ENCODE assay signal across 41 mouse cellular contexts in genomic region chr2:158498457-158498856, GRCm38 (mm10). TPM values are rescaled to one million over a fixed set of nuclear protein-coding genes. Genes with fewer than 3 reads are reported as not detected.
"Had no signal": no experiment of that assay in that cellular context is flagged by ENCODE, and none has a peak within 500 bp of the region (broad histone marks: within the 10 kb centered on the region; RNA-seq: fewer than 3 reads in every experiment).

No protein-coding gene starts in this region.

- H3K27me3 ChIP-seq: heart, embryonic 13.5 days; heart, embryonic 15.5 days; kidney, embryonic 15.5 days; limb, embryonic 13.5 days; limb, embryonic 15.5 days; liver, embryonic 12.5 days had no signal

- H3K4me2 ChIP-seq: heart, embryonic 13.5 days; heart, embryonic 15.5 days; hindbrain, embryonic 14.5 days; kidney, embryonic 15.5 days; limb, embryonic 13.5 days; limb, embryonic 15.5 days; liver, embryonic 12.5 days had no signal

- H3K4me3 ChIP-seq: heart, embryonic 10.5 days; heart, embryonic 13.5 days; heart, embryonic 15.5 days; kidney, embryonic 15.5 days; limb, embryonic 13.5 days; limb, embryonic 15.5 days; liver, embryonic 12.5 days had no signal

- H3K9me3 ChIP-seq: heart, embryonic 10.5 days; heart, embryonic 13.5 days; heart, embryonic 15.5 days; kidney, embryonic 15.5 days; limb, embryonic 13.5 days; limb, embryonic 15.5 days; liver, embryonic 12.5 days had no signal

- H3K27ac ChIP-seq: heart, embryonic 10.5 days; heart, embryonic 13.5 days; heart, embryonic 15.5 days; hindbrain, embryonic 14.5 days; kidney, embryonic 15.5 days; kidney, postnatal 0 days; limb, embryonic 13.5 days; limb, embryonic 15.5 days; liver, embryonic 12.5 days; liver, embryonic 14.5 days had no signal

- ATAC-seq: forebrain, postnatal 0 days; intestine, embryonic 16.5 days; liver, embryonic 12.5 days had no signal

- DNase-seq: forebrain, postnatal 0 days; gastrocnemius, postnatal 14 days; gastrocnemius, postnatal 36 days; heart, adult 18-20 months; heart, postnatal 14 days; heart, postnatal 36 days; kidney, adult 11 months; kidney, adult 2 months; kidney, adult 9 months; kidney, postnatal 14 days; kidney, postnatal 36 days; layer of hippocampus, adult 9-11 months; layer of hippocampus, postnatal 36 days; left cerebral cortex, postnatal 4 days had no signal

- H3K4me1 ChIP-seq: heart, embryonic 13.5 days; heart, embryonic 15.5 days; kidney, embryonic 15.5 days; liver, embryonic 12.5 days had no signal

- H3K9ac ChIP-seq: forebrain, postnatal 0 days; heart, embryonic 13.5 days; heart, embryonic 15.5 days; hindbrain, embryonic 14.5 days; kidney, embryonic 15.5 days; limb, embryonic 13.5 days; limb, embryonic 15.5 days; liver, embryonic 12.5 days; liver, embryonic 14.5 days had no signal

RNA-seq across cellular contexts. Expression of gene Adig, which starts 4.0 kb away (rescaled TPM):
- total RNA-seq: forebrain, postnatal 0 days; hematopoietic stem cell, adult 5-6 weeks; layer of hippocampus, adult 18-20 months; layer of hippocampus, adult 8-10 months; layer of hippocampus, postnatal 14 days; layer of hippocampus, postnatal 36 days; left cerebral cortex, adult 18-20 months; left cerebral cortex, adult 8-10 months; left cerebral cortex, postnatal 10 days; left cerebral cortex, postnatal 25 days; left cerebral cortex, postnatal 4 days; liver, adult 2 months had no signal
- polyA plus RNA-seq: forebrain, postnatal 0 days; heart, embryonic 10.5 days; heart, embryonic 13.5 days; heart, embryonic 15.5 days; heart, postnatal 0 days; hindbrain, embryonic 14.5 days; intestine, embryonic 14.5 days; intestine, embryonic 16.5 days; kidney, embryonic 15.5 days; kidney, postnatal 0 days; liver, adult 2 months; liver, embryonic 12.5 days; liver, embryonic 14.5 days had no signal

RNA-seq across cellular contexts. Expression of gene Arhgap40, which starts 14.1 kb away (rescaled TPM):
- total RNA-seq: gastrocnemius, adult 18-20 months; gastrocnemius, adult 8-10 months; gastrocnemius, postnatal 14 days; gastrocnemius, postnatal 36 days; heart, adult 18-20 months; heart, adult 8-10 months; heart, postnatal 36 days; hematopoietic stem cell, adult 5-6 weeks; layer of hippocampus, adult 18-20 months; layer of hippocampus, postnatal 36 days; left cerebral cortex, adult 18-20 months; left cerebral cortex, postnatal 10 days; liver, adult 2 months had no signal
- polyA plus RNA-seq: heart, embryonic 10.5 days; heart, embryonic 13.5 days; heart, embryonic 15.5 days; heart, postnatal 0 days; large intestine, adult 2 months; limb, embryonic 11.5 days; liver, adult 2 months; liver, embryonic 12.5 days had no signal
